Mouse (Mus musculus): ENCODE measurements around the gene L3mbtl3. TPM values are rescaled to one million over a fixed set of nuclear protein-coding genes. Genes with fewer than 3 reads are reported as not detected.
A peak's percentile ranks its signal among the peaks of the same experiment; 100 is the strongest.

L3mbtl3 gene
- total RNA-seq, 1 experiment from 2014 or later, result 17.2 TPM

DNA sequence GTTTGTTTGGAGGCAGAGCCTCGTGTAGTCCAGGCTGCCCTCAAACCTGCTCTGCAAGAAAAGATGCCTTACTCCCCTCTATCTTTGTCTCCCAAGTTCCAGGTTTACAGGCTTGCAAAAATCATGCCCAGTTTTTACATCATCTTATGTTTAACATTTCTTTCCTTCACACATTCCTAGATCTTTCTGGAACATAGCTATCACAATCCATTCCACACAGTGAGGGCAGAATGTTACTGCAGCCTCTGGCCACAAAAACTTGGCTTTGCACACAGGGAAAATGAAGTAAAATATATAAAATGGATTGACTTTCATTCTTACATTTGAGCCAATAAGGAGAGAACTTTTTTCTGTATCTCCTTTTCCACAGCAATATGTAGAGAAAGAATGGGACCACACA, 136.7 kb downstream of the L3mbtl3 start:
- DNase-seq, result no peak

DNA sequence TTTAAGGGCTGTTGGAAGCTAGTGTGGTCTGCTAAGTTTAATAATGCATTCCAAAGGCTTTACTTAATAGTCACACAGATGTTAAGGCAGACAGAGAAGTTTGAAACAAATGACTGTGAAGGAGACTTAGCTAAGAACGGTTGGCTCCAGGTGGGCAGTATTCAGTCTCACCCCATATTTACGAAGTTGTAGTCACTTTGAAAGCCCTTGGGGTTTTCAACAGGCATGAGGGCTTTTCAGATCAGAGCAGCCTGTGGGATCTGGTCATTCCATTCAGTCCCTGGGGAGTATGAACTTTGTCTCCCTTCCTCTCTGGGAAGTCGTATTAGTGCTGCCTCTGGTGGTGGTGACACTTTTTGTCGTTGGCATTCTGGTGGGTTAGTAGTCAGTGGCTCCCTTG, 137.2 kb downstream of the L3mbtl3 start:
- DNase-seq, result no peak

DNA sequence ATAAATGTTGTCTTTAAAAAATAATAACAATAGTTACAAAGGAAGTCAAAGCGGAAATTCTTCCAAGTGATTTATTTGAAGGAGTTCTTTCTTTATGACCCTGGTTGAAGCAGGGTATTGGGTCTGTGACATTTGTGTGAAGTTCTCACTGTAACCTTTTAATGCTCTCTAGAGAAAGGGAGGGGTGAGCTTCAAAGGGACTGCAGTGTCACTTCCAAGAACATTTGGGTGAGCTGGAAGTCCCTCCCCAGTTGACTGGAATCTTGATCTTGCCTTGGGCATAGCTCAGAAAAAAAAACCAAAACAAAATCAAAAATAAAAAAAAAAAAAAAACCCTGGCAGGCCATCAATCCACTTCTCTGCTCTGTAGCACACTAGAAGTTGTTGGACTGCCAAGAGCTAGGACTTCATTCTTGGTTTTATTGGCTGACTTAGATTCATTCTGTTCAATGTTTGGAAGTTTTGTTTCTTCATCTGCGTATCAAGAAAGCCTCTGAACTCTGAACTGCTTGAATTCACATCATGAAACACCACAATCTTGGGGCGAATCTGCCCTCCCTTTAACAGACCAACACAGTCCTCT, 143.6 kb downstream of the L3mbtl3 start:
- DNase-seq, result peak; percentile 4

DNA sequence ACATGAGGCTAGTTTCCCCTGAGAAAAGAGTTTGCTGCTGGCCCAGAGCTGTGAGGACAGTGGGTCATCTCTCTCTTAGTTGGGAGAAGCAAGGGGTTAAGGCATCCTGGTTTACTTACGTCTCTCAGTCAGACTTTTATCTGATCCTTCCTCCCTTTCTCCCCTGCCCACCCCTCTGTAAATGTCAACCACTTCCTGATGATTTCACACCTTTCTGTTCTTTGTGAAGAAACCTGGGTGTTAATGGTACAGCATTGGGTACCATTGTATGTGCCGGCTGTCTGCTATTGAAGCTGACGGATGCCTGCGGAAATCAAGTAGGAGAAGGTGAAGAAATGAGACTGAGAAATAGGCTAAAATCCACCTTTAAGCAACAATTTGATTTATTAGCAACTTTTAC, 146.3 kb downstream of the L3mbtl3 start, which contains the start of gene Samd3:
Gene Samd3, plus strand, starts transcription at position 220 of the 400 bp plus-strand sequence.
- DNase-seq, result no peak

DNA sequence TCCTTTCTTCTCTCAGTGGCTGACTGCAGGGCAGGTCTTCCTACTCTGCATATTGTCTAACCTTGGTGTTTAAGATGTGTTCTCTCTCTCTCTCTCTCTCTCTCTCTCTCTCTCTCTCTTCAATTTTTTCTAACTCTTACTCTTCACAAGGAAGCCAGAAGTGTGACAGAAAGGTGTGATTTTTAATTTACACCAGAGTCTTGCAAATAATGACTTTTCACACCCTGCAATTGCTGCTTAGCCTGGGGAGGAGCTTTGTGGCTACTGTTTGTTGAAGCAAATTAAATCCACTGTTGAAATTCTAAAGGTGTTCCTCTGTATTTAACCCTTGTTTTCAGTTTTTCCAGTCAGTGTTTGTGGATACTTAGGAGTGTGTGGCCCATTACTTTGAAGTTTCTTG, 147.6 kb downstream of the L3mbtl3 start:
- DNase-seq, result no peak

DNA sequence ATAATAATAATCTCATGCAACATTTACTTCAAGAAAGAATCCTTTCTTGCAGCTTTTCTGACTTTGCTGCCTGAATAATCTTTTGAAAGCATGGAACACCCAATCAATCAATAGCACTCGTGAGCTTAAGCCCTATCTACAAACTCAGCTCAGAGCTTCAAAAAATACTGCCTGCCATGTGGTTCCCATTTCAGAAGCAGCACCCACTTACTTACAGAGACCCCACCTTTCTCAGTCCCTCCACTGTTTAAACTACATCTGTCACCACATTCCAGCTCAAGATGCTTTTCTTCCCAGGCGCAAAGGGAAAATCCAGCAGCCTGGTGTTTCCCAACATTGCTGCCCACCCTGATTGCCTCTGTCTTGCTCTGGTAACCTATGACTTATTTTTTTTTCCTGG, 149.0 kb downstream of the L3mbtl3 start:
- no peak for DNase-seq

DNA sequence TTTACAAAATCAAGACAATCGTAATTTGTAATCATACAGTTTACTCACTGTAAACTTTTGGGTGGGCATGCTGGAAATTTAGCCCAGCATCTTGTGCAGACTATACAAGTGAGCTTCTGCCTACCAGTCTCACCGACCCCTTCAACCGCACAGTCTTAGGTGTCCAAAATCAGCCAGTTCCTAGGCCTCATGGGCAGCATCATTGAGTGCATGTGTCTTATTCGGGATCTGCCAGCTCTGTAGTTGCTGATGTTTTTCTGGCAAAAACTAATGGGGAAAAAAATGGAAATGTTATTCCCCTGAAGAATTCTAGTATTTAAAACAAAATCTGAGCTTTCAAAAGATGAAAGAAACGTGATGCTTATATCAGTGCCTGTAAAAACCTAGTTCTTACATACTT, 149.5 kb downstream of the L3mbtl3 start:
- no peak for DNase-seq

Small RNAs within 50 kb of the gene (microRNA-seq; reads per million reads assigned to microRNA genes)
- 0 reads per million in 2 experiments for gene Gm27754

Other genes starting within 250 kb of the L3mbtl3 start
- not detected in 2 replicates for gene Samd3, start 146.3 kb downstream of the L3mbtl3 start, total RNA-seq (2021)

Measured in adrenal gland, postnatal 14 days (tissue).